Mouse (Mus musculus) megakaryocyte progenitor cell, adult 5-6 weeks (primary cell): ENCODE data around the gene Cbln1. TPM values are rescaled to one million over a fixed set of nuclear protein-coding genes. Genes with fewer than 3 reads are reported as not detected.

Source experiments
- ATAC-seq: replicated peaks from 2 replicates; pipeline ENCODE4 v1.8.0; 2016; ENCODE audit warnings: mild to moderate bottlenecking, moderate TSS enrichment, inconsistent platforms; ENCODE audit not compliant: poor library complexity
- total RNA-seq, 2 experiments: library from RNA; stranded (forward) in 1 of 2; stranded (reverse) in 1 of 2; fragments of 157-497, 149-512 nt in 1 of 2; fragments of 200-1000 nt in 1 of 2; gene quantifications; 2 replicates each; pipeline versions ENCODE4 v1.2.3 to v1.2.4; 2015 to 2017

Cbln1 gene
- total RNA-seq, 2 experiments from 2014 or later = not detected

- ATAC-seq = no peak
These were observed 2.2 kb downstream of the Cbln1 start for GRCm38 (mm10) chr8:87469931-87470833.

DNA sequence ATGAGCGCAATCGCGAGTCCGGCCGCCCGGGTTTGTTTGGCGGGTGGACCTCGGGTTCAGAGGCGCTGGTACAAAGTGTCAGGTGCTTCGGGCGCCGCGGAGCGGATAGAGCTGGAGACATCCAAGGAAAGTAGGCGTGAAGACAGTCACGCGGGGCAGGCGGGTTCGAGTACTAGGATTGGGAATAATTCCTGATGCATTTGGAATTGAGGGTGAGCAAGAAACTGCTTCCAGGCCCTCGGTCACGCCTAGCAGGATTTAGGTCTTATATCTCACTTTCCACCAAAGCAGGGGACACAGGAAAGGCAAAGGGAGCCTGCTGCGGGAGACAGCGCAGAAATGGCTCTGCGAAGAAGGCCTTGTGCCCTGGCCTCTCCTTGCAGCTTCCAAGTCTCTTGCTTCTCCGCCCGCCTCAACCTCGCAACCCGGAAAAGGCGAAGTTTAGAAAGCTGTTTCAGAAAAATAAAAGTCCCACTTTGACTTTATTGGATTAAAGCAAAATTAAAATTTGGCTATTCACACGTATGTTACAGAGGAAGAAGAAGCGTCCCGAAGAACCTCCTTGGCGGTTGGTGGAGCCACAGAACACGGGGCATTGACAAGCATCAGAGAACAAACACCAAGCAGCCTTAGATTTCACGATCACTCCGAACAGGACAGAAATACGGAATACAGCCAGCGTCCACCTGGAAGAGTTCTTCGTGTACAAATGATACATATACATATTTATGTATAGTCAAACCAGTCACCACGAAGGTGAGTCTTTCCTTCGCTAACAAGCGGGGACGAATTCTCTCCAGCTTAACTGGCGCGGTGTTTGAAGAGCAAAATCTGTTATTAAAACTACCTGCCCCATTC lies 3.2 kb downstream of the Cbln1 start:
- no peak for ATAC-seq

- ATAC-seq = no peak
These were observed 3.9 kb downstream of the Cbln1 start for GRCm38 (mm10) chr8:87468416-87468957.

GRCm38 (mm10) chr8:87467906-87468305 lies 4.5 kb downstream of the Cbln1 start:
- no peak for ATAC-seq

DNA sequence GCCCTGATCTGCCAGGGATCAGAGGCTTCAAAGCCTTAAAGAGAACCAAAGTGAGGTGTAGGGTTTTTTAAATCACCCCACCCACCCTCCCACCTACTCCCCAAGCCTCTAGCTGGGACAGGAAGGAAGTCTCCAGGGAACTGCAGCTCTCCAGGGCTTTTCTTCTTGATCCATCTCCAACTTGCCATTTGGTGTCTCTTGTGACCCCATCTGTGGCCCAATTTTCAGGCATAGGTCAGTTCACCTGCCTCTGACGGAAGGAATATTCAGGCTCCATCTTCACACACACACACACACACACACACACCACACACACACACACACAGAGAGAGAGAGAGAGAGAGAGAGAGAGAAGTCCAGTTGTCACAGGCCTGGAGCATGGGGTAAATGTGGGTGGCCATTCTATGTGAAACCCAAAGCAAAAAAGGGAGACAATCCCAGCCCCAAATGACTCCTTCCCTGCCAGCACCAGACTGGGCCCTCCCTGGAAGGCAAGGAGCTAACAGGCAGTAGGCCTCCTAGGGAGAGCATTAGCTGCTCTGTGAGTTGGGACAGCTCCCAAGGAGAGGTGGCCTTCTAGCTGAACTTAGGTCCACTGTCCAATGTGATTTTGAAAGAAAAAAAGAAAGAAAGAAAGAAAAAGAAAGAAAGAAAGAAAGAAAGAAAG lies 5.3 kb downstream of the Cbln1 start:
- no peak for ATAC-seq

DNA sequence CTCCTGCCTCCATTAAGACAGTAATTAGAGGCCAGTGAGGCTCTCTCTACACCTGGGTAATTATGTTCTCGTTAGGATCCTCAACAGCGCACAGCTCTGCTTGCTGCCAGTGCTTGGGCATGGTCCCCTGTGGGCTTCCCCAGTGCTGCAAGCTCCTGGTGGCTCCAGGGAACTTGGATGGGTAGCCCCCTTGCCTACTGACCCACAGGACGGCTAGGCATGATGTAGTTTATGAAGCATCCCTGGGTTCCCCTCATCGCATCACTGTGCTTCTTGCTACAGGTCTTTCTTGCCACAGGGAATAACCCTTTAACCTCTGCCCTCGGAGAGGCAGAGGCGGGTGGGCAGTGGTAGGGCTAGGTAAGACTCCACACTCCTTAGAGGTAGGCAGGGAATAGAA lies 6.1 kb downstream of the Cbln1 start:
- ATAC-seq = no peak

DNA sequence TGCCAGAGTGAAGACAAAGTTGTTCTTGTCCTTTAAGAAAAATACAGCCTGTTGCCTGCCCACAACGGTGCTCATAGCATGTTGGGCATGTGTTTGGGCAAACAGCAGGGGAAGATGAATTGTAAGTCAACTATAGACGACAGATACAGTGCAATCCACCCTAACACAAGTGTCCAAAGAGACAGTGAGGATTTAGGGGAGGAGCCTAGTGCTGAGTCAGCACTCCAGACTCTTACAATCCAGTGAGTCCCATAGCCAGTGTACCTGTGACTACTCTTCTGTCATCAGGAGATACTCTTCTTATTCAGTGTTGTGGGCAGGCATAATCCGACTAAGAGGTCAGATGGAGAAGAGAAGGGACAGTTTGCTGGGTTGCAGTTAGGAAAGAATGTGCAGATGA lies 8.0 kb downstream of the Cbln1 start:
- ATAC-seq = no peak

DNA sequence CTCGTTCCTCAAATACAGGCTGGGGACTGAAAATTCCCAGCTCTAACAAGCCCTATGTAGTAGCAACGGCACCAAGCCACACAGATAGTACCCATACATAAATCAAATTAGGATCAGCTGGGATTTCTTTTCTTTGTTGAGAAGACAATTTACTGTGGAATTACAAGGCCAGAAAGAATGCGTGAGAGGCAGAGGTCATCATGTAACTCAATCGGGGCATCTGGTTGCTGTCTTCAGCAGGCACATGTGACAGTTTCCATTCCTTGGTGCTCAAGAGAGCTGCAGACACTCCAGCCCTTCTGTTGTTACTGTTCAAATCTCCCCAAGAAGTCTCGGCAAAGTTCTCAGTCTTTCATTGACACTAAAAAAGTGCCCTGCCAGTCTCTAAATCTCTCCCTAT lies 10.6 kb downstream of the Cbln1 start:
- no peak for ATAC-seq

DNA sequence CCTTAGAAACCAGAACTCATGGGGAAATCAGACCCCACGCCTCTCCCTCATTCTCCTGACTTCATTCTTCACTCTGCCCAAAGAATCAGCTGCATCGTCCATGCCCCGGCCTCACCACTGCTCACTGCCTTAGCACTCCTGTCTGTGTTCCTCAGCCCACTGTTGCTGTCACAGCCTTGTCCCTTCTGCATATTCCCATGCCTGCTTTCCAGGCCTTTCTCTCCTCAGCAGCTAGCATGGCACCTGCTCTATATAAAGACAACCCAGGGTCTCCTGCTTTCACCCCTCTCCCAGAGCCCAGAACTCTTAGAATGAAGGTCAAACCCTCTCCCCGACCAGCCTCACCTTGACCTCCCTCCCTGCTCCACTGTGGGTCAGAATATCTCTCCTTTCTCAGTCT lies 15.5 kb downstream of the Cbln1 start:
- no peak for ATAC-seq

DNA sequence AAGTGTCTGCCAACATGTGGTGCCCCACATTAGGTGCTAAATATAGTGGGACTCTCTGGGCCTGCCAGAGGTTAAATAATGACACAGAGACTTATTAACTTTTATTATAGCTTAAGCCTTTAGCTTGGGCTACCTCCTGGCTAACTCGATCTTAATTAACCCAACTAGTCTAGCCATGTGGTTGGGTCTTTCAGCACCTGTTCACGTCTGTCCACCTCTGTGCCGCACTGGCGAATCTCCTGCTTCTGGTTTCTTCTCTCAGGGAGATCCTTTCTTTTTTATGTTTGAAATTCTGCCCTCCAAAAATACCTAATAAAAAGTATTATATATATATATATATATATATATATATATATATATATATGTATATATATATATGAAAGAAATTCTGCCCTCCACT lies 19.6 kb downstream of the Cbln1 start:
- no peak for ATAC-seq

DNA sequence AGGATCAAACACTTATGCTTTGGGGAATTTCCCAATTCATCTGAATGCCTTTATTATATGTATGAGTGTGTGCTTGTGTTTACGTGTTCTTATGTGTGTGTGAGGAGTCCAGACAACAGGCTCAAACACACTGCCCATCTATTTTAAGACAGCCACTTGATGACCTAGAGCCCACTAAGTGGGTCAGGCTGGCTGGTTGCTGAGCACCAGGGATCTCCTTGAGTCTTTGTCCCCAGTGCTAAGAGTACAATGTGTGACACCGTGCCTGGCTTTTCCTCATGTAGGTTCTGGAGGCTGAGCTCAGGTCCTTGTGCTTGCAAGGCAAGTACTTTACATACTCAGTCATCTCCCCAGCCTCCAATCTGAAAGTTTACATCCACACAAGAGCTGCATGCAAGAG lies 20.7 kb downstream of the Cbln1 start:
- ATAC-seq = no peak

GRCm38 (mm10) chr8:87434592-87434991 lies 37.8 kb downstream of the Cbln1 start:
- ATAC-seq = no peak

GRCm38 (mm10) chr8:87427188-87427587 lies 45.2 kb downstream of the Cbln1 start:
- no peak for ATAC-seq

GRCm38 (mm10) chr8:87424706-87425105 lies 47.7 kb downstream of the Cbln1 start:
- no peak for ATAC-seq

- no peak for ATAC-seq
These were observed 50.7 kb downstream of the Cbln1 start for GRCm38 (mm10) chr8:87421697-87422096.

Other genes with a start within 250 kb of the Cbln1 start
- gene 4933402J07Rik, start 91.2 kb upstream of the Cbln1 start, total RNA-seq (2015) = not detected in 2 replicates
- not detected in 2 replicates for gene 4933402J07Rik, start 91.2 kb upstream of the Cbln1 start, total RNA-seq (2017)